Mouse (Mus musculus) activated CD4-positive, CD25-positive, alpha-beta regulatory T cell, adult 9 weeks (primary cell): ENCODE data around the gene Lair1. TPM values are rescaled to one million over a fixed set of nuclear protein-coding genes. Genes with fewer than 3 reads are reported as not detected.

ENCODE experiments used
- polyA plus RNA-seq: library from polyadenylated mRNA; unstranded; fragments of 100-300 nt; shearing (Covaris generic); gene quantifications from one replicate; pipeline ENCODE4 v1.2.1, GENCODE M21; 2017

Gene Lair1
- 4.6 TPM for polyA plus RNA-seq

GRCm38 (mm10) chr7:4063013-4063412 lies at the start of gene Lair1:
Gene Lair1, minus strand, starts transcription at chr7:4063204.

Other genes starting within 250 kb of the Lair1 start
- gene Gm15448, start 237.5 kb downstream of the Lair1 start, polyA plus RNA-seq: not detected
- gene Pira2, start 218.2 kb downstream of the Lair1 start, polyA plus RNA-seq: 0.90 TPM
- not detected for gene Gm14548, start 165.1 kb downstream of the Lair1 start, polyA plus RNA-seq
- gene Lilra6, start 147.7 kb downstream of the Lair1 start, polyA plus RNA-seq: not detected
- 0.37 TPM for gene Ttyh1, start 56.2 kb upstream of the Lair1 start, polyA plus RNA-seq
- gene Leng8, start 73.8 kb upstream of the Lair1 start, polyA plus RNA-seq: 149 TPM
- 7.4 TPM for gene Leng9, start 87.2 kb upstream of the Lair1 start, polyA plus RNA-seq
- not detected for gene Cdc42ep5, start 101.7 kb upstream of the Lair1 start, polyA plus RNA-seq
- gene Lilra5, start 174.6 kb upstream of the Lair1 start, polyA plus RNA-seq: not detected